Mouse (Mus musculus): ENCODE measurements around the gene Wipi1. TPM values are rescaled to one million over a fixed set of nuclear protein-coding genes. Genes with fewer than 3 reads are reported as not detected.

Gene Wipi1
- total and polyA plus RNA-seq, 3 experiments = 1.8 to 2.2 (median 2.0) TPM

- no peak for DNase-seq (ENCODE audit: extremely low read depth)
- in situ Hi-C loops (cut with MboI; ENCODE audit: low pct_ligation_motif_present, low pct_unique_long_range_greater_than_20kb, low sequenced_read_pairs) (no loop called here), dilution Hi-C loops (cut with MboI; ENCODE audit: extremely low pct_ligation_motif_present, extremely low pct_unique_long_range_greater_than_20kb, low sequenced_read_pairs) (no loop called here)
- H3K4me1 ChIP-seq (ENCODE audit: control insufficient read depth in 1 of 2, insufficient read depth in 2 of 2) = peaks cover 4 to 12% of the 10 kb centered on the region in 2 experiments; a peak in 3 of 4 replicates
- H3K4me2 ChIP-seq (ENCODE audit: insufficient read depth, low read depth, poor library complexity, severe bottlenecking) = peak overlapping the region; percentile 84
- H3K79me2 ChIP-seq (replicated peaks; ENCODE audit: control insufficient read depth, extremely low read depth, insufficient read depth, poor library complexity, severe bottlenecking) = no peaks in the 10 kb centered on the region
- no peak overlapping the region for H3K27ac ChIP-seq (ENCODE audit: insufficient read depth, low read depth)
- H3K27me3 ChIP-seq (replicated peaks) = peaks cover 26% of the 10 kb centered on the region
- H3K36me3 ChIP-seq (replicated peaks in 1 of 2; ENCODE audit: control insufficient read depth in 1 of 2, insufficient read depth in 1 of 2, low read length in 1 of 2) = no peaks in the 10 kb centered on the region
- no peaks in the 10 kb centered on the region for H3K9me3 ChIP-seq (replicated peaks; ENCODE audit: low read length)
- H3K9ac ChIP-seq (ENCODE audit: insufficient read depth, low read depth) = peak overlapping the region; percentile 35; the same call in 1 of the 2 replicates
- TF ChIP-seq POLR2A (IDR thresholded peaks at IDR 0.05; ENCODE audit: low read depth, low read length) (no peak), PAX5 (IDR thresholded peaks at IDR 0.05; ENCODE audit: low read length) (no peak), USF1 (IDR thresholded peaks at IDR 0.05; ENCODE audit: low read depth, low read length) (no peak), ZMIZ1 (IDR thresholded peaks at IDR 0.05; ENCODE audit: low read depth, low read length) (no peak), MAFK (IDR thresholded peaks at IDR 0.05; ENCODE audit: insufficient replicate concordance, low read length) (no peak), IRF4 (IDR thresholded peaks at IDR 0.05; ENCODE audit: low read depth, low read length) (no peak), NRF1 (IDR thresholded peaks at IDR 0.05; ENCODE audit: low read depth, low read length) (no peak), NELFE (IDR thresholded peaks at IDR 0.05; ENCODE audit: low read depth, low read length) (no peak), TCF12 (IDR thresholded peaks at IDR 0.05; ENCODE audit: low read depth, low read length) (no peak), MAX (IDR thresholded peaks at IDR 0.05; ENCODE audit: low read length) (no peak), RCOR1 (conservative IDR thresholded peaks at IDR 0.05; ENCODE audit: low read depth, low read length) (no peak), TBP (conservative IDR thresholded peaks at IDR 0.05; ENCODE audit: low read depth, low read length) (no peak), ELF1 (IDR thresholded peaks at IDR 0.05; ENCODE audit: low read depth, low read length) (no peak), ZNF384 (IDR thresholded peaks at IDR 0.05; ENCODE audit: low read depth, low read length) (no peak), KAT2A (IDR thresholded peaks at IDR 0.05; ENCODE audit: insufficient replicate concordance, low read length) (no peak), MYC (IDR thresholded peaks at IDR 0.05; ENCODE audit: low read depth, low read length) (no peak), JUND (conservative IDR thresholded peaks at IDR 0.05; ENCODE audit: low read depth, low read length) (no peak), ZKSCAN1 (IDR thresholded peaks at IDR 0.05; ENCODE audit: borderline replicate concordance, low read depth, low read length) (no peak), CTCF (conservative IDR thresholded peaks at IDR 0.05 in 1 of 2, IDR thresholded peaks at IDR 0.05 in 1 of 2; ENCODE audit: low read depth in 2 of 2, low read length in 2 of 2) (no peak)
- peak overlapping the region; percentile 62 to 74 (median 63) for H3K4me3 ChIP-seq (replicated peaks in 1 of 3; ENCODE audit: low read depth in 2 of 3, low read length in 2 of 3, poor library complexity in 1 of 3)
Measured at GRCm38 (mm10) chr11:109610046-109610794, 1.5 kb downstream of the Wipi1 start.

- Histone ChIP-seq H3K9ac (ENCODE audit: insufficient read depth, low read depth) (no peak overlapping the region), H3K4me3 (replicated peaks in 1 of 3; ENCODE audit: low read depth in 2 of 3, low read length in 2 of 3, poor library complexity in 1 of 3) (no peak overlapping the region), H3K4me1 (ENCODE audit: control insufficient read depth in 1 of 2, insufficient read depth in 2 of 2) (peaks cover 4 to 12% of the 10 kb centered on the region in 2 experiments; a peak in 3 of 4 replicates), H3K4me2 (ENCODE audit: insufficient read depth, low read depth, poor library complexity, severe bottlenecking) (no peak overlapping the region), H3K36me3 (replicated peaks in 1 of 2; ENCODE audit: control insufficient read depth in 1 of 2, insufficient read depth in 1 of 2, low read length in 1 of 2) (no peaks in the 10 kb centered on the region), H3K27me3 (replicated peaks) (peaks cover 24% of the 10 kb centered on the region), H3K9me3 (replicated peaks; ENCODE audit: low read length) (no peaks in the 10 kb centered on the region), H3K79me2 (replicated peaks; ENCODE audit: control insufficient read depth, extremely low read depth, insufficient read depth, poor library complexity, severe bottlenecking) (no peaks in the 10 kb centered on the region), H3K27ac (ENCODE audit: insufficient read depth, low read depth) (no peak overlapping the region)
- dilution Hi-C loops (cut with MboI; ENCODE audit: extremely low pct_ligation_motif_present, extremely low pct_unique_long_range_greater_than_20kb, low sequenced_read_pairs) = no loop called here
- DNase-seq (ENCODE audit: extremely low read depth) = no peak
- no peak for TF ChIP-seq MAX (IDR thresholded peaks at IDR 0.05; ENCODE audit: low read length)
- TF ChIP-seq MEF2A (IDR thresholded peaks at IDR 0.05; ENCODE audit: borderline replicate concordance, low read depth, low read length) = no peak
- TF ChIP-seq ZKSCAN1 (IDR thresholded peaks at IDR 0.05; ENCODE audit: borderline replicate concordance, low read depth, low read length) = no peak
- TF ChIP-seq NRF1 (IDR thresholded peaks at IDR 0.05; ENCODE audit: low read depth, low read length) = no peak
- TF ChIP-seq MYC (IDR thresholded peaks at IDR 0.05; ENCODE audit: low read depth, low read length) = no peak
- TF ChIP-seq NELFE (IDR thresholded peaks at IDR 0.05; ENCODE audit: low read depth, low read length) = no peak
- no peak for TF ChIP-seq ELF1 (IDR thresholded peaks at IDR 0.05; ENCODE audit: low read depth, low read length)
- TF ChIP-seq RAD21 (IDR thresholded peaks at IDR 0.05; ENCODE audit: low read depth, low read length) = no peak
- no peak for TF ChIP-seq E2F4 (IDR thresholded peaks at IDR 0.05; ENCODE audit: insufficient replicate concordance, low read depth, low read length)
- TF ChIP-seq BHLHE40 (IDR thresholded peaks at IDR 0.05; ENCODE audit: low read depth, low read length) = no peak
- TF ChIP-seq TBP (conservative IDR thresholded peaks at IDR 0.05; ENCODE audit: low read depth, low read length) = no peak
- TF ChIP-seq POLR2AphosphoS2 (IDR thresholded peaks at IDR 0.05; ENCODE audit: low read depth, low read length) = no peak
- no peak for TF ChIP-seq MAZ (IDR thresholded peaks at IDR 0.05; ENCODE audit: low read depth, low read length)
- no peak for TF ChIP-seq ZMIZ1 (IDR thresholded peaks at IDR 0.05; ENCODE audit: low read depth, low read length)
- TF ChIP-seq USF2 (conservative IDR thresholded peaks at IDR 0.05; ENCODE audit: low read depth, low read length) = no peak
- in situ Hi-C loops (cut with MboI; ENCODE audit: low pct_ligation_motif_present, low pct_unique_long_range_greater_than_20kb, low sequenced_read_pairs) = no loop called here
Measured at GRCm38 (mm10) chr11:109608976-109609625, 2.7 kb downstream of the Wipi1 start.
